Mouse (Mus musculus) forebrain, embryonic 12.5 days (tissue): ENCODE measurements at regions not wholly inside any gene's neighbourhood (a gene's known extent, or its start where the extent isn't known, plus 50 kb on each side); places are given as distances from the start of the nearest gene placed in this dataset.

Experiments
- ATAC-seq: fragments of 200-750 bp; cut with Nextera tagmentation; 2 replicates; pipeline ENCODE4 v1.8.0; 2017; ENCODE audit warnings: moderate TSS enrichment; ENCODE audit not compliant: low FRiP score
- H3K27ac ChIP-seq: fragments of 300-500 bp; sonication (generic); 2 replicates; pipeline ENCODE4 v1.5.1; 2016; ENCODE audit warnings: mild to moderate bottlenecking
- H3K27me3 ChIP-seq: fragments of 300-500 bp; sonication (generic); 2 replicates; pipeline ENCODE4 v1.6.1; 2016; ENCODE audit warnings: mild to moderate bottlenecking
- H3K36me3 ChIP-seq: fragments of 300-500 bp; sonication (generic); replicated peaks from 2 replicates; pipeline ENCODE4 v1.6.1; 2016; ENCODE audit warnings: mild to moderate bottlenecking
- H3K4me1 ChIP-seq: fragments of 300-500 bp; sonication (generic); 2 replicates; pipeline ENCODE4 v1.6.1; 2016
- H3K4me2 ChIP-seq: fragments of 300-500 bp; sonication (generic); 2 replicates; pipeline ENCODE4 v1.6.1; 2016; ENCODE audit warnings: mild to moderate bottlenecking, moderate library complexity
- H3K4me3 ChIP-seq: fragments of 300-500 bp; sonication (generic); replicated peaks from 2 replicates; pipeline ENCODE4 v1.5.1; 2016; ENCODE audit warnings: mild to moderate bottlenecking
- H3K9ac ChIP-seq: fragments of 300-500 bp; sonication (generic); 2 replicates; pipeline ENCODE4 v1.6.1; 2016; ENCODE audit warnings: mild to moderate bottlenecking
- H3K9me3 ChIP-seq: fragments of 300-500 bp; sonication (generic); 2 replicates; pipeline ENCODE4 v1.6.1; 2016
- WGBS: fragments of 180-500 bp; shearing (Covaris S2); methylation state at CpG from one replicate; pipeline ENCODE4 v1.1.7; 2016; 5-methylcytosine and 5-hydroxymethylcytosine counted together

DNA sequence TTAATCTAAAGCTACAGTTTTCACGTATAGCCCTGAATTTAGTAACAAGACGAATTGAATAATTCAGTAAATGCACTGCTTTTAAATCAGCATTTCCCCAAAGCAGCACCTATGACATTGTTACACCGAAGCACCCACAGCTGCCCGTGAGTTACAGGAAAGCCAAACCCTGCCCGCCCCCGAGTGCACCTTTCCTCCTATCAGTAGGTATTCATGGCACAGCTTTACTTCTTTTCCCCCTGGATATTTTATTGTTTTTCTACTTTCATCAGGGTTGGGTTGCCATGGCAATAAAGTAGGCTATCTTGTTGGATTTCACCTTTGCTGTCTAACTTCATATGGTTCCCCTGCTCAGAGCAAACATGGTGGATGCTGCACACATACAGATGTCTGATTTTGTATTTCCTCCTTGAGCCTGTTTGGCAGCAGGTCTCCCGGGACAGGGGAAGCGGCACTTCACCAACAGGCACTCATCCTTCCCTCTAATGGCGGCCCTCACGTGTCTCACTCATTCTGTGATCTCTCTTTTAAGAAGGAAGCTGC is 273.5 kb downstream of the Amy2a5 start:
- H3K9me3 ChIP-seq, result no peaks in the 10 kb centered on the region
- H3K36me3 ChIP-seq, result no peaks in the 10 kb centered on the region
- H3K9ac ChIP-seq, result no peak overlapping the region
- H3K4me3 ChIP-seq, result no peak overlapping the region
- 83% methylated on average over 10 of the region's 10 CpGs for WGBS
- no peak for ATAC-seq
- no peaks in the 10 kb centered on the region for H3K27me3 ChIP-seq
- H3K4me1 ChIP-seq, result no peaks in the 10 kb centered on the region
- H3K4me2 ChIP-seq, result no peak overlapping the region
- H3K27ac ChIP-seq, result no peak overlapping the region

DNA sequence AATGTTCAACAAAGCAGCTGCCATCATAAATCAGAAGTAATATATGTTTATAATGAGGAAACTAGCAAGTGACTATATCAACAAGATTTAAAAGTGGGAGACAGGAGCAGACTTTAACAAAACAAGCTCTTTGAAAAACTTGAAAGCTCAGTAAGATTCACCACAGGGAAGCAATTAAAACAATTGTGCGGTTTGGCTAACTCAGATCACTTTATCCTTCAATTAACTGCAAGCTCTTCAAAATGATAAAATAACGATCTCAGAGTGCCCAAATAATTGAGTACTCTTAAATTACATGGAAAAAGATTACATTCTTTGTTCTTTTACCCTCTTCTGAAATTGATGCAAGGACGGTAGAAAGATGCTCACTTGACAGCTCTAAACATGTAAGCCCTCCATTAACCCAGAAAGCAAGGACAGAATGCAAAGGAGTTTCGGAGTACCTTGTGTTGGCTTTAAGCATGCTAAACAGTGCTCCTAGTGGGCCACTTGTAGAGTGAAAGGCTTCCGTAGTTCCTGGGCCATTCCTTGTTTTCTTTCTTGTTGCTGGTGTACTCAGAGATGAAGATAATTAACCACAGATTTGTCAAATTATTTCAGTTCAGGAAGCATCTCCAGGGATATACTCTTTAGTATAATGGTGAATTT is 305.1 kb downstream of the Amy2a5 start:
- no peaks in the 10 kb centered on the region for H3K36me3 ChIP-seq
- H3K4me3 ChIP-seq, result no peak overlapping the region
- no peak for ATAC-seq
- no peaks in the 10 kb centered on the region for H3K9me3 ChIP-seq
- no peaks in the 10 kb centered on the region for H3K4me1 ChIP-seq
- H3K9ac ChIP-seq, result no peak overlapping the region
- H3K27me3 ChIP-seq, result no peaks in the 10 kb centered on the region
- WGBS, result 36% methylated on average over 5 of the region's 5 CpGs
- H3K27ac ChIP-seq, result no peak overlapping the region
- no peak overlapping the region for H3K4me2 ChIP-seq

DNA sequence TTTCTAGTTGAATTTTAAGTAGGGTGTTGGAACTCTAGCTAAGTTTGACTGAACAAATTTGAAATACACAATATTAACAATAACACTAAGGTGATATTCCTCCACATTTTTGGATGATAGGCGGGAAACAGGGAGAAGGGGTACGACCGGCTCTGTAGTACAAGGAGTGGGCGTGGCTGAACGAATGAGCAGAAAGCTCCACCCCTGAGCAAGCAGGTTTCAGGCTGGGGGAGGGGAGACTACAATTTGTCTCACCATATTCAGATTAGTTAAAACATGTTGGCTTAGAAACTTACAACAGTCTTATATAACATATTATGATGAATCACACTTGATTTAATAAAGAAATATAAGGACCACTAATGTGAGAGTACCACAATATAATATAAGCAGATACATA is 306.4 kb downstream of the Amy2a5 start:
- Histone ChIP-seq H3K36me3 (no peaks in the 10 kb centered on the region), H3K27ac (no peak overlapping the region), H3K4me2 (peak overlapping the region; percentile 24; the same call in 1 of the 2 replicates), H3K4me1 (no peaks in the 10 kb centered on the region), H3K27me3 (no peaks in the 10 kb centered on the region), H3K9ac (no peak overlapping the region), H3K9me3 (no peaks in the 10 kb centered on the region), H3K4me3 (no peak overlapping the region)
- ATAC-seq, result peak; percentile 82; the same call in 1 of the 2 replicates
- WGBS, result 11% methylated on average over 5 of the region's 5 CpGs

DNA sequence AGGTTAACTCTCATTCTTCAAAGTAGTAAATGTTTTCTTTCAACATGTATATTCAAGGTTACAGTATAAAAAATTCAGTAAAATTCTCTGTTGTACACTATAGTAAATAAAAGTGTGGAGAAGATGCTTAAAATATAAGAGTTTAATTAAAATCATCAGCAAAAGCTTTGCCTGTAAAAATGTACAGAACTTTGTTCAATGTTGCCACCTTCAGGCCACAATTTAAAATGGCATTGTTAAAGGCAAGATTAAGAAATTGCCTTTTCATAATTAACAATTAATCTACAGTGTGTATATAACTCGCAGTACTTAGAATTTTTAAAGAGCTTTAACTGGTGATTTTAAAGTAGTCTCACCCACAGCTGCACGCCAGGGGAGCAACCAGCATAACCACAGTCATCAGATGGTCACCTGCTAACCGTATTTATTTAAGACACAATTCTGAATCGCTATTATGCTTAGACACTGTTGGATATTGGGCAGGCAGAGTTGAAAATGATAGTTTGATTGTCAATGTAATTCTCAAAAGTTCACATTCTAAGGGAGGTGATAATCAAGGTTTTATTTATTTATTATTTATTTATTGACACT is 316.5 kb downstream of the Amy2a5 start:
- H3K4me2 ChIP-seq, result no peak overlapping the region
- H3K27ac ChIP-seq, result no peak overlapping the region
- H3K4me1 ChIP-seq, result no peaks in the 10 kb centered on the region
- ATAC-seq, result peak; percentile 23; the same call in 1 of the 2 replicates
- WGBS, result 83% methylated on average over 4 of the region's 4 CpGs
- no peak overlapping the region for H3K4me3 ChIP-seq
- H3K9me3 ChIP-seq, result no peaks in the 10 kb centered on the region
- no peaks in the 10 kb centered on the region for H3K27me3 ChIP-seq
- no peak overlapping the region for H3K9ac ChIP-seq
- H3K36me3 ChIP-seq, result no peaks in the 10 kb centered on the region
